Mouse (Mus musculus): Measurements from ENCODE around the gene Neb.

Gene Neb

GRCm38 (mm10) chr2:52378448-52378804 is at the start of gene Neb:
Neb (minus strand) TSS chr2:52378474.
- no peak for DNase-seq

- no peak for DNase-seq
Measured at GRCm38 (mm10) chr2:52427383-52427782, 49.1 kb upstream of the Neb start.

GRCm38 (mm10) chr2:52426041-52426440 is 47.8 kb upstream of the Neb start:
- DNase-seq, result no peak

- DNase-seq, result no peak
Measured at GRCm38 (mm10) chr2:52425523-52425795, 47.2 kb upstream of the Neb start.

- peak; percentile 92 for DNase-seq
Measured at GRCm38 (mm10) chr2:52424747-52425522, 46.7 kb upstream of the Neb start, which contains the start of gene Arl5a. Arl5a (minus strand) TSS chr2:52424901.

- DNase-seq, result no peak
Measured at GRCm38 (mm10) chr2:52424248-52424728, 46.0 kb upstream of the Neb start.

GRCm38 (mm10) chr2:52423611-52424247 is 45.5 kb upstream of the Neb start:
- peak; percentile 35 for DNase-seq

- DNase-seq, result no peak
Measured at GRCm38 (mm10) chr2:52422871-52423610, 44.8 kb upstream of the Neb start.

- peak; percentile 36 for DNase-seq
Measured at GRCm38 (mm10) chr2:52421197-52421596, 42.9 kb upstream of the Neb start.

GRCm38 (mm10) chr2:52420001-52420710 is 41.9 kb upstream of the Neb start:
- no peak for DNase-seq

GRCm38 (mm10) chr2:52419295-52419694 is 41.0 kb upstream of the Neb start:
- peak; percentile 29 for DNase-seq

GRCm38 (mm10) chr2:52412524-52413037 is 34.3 kb upstream of the Neb start:
- no peak for DNase-seq

- DNase-seq, result no peak
Measured at GRCm38 (mm10) chr2:52406480-52406879, 28.2 kb upstream of the Neb start.

GRCm38 (mm10) chr2:52405238-52405637 is 27.0 kb upstream of the Neb start:
- DNase-seq, result no peak

GRCm38 (mm10) chr2:52394529-52394928 is 16.3 kb upstream of the Neb start:
- DNase-seq, result no peak

GRCm38 (mm10) chr2:52390415-52390975 is 12.2 kb upstream of the Neb start:
- no peak for DNase-seq

- no peak for DNase-seq
Measured at GRCm38 (mm10) chr2:52389975-52390374, 11.7 kb upstream of the Neb start.

GRCm38 (mm10) chr2:52386451-52386850 is 8.2 kb upstream of the Neb start:
- DNase-seq, result no peak

GRCm38 (mm10) chr2:52386037-52386436 is 7.8 kb upstream of the Neb start:
- no peak for DNase-seq

GRCm38 (mm10) chr2:52378848-52379261 is 581 bp upstream of the Neb start:
- no peak for DNase-seq

- DNase-seq, result no peak
Measured at GRCm38 (mm10) chr2:52377706-52378447, 397 bp downstream of the Neb start.

- DNase-seq, result no peak
Measured at GRCm38 (mm10) chr2:52374706-52375105, 3.6 kb downstream of the Neb start.
